Mouse (Mus musculus) bone marrow, adult 2 months (tissue): Measurements from ENCODE around the gene Npm1.

Experiments used
- CTCF ChIP-seq: fragments of 200-500 bp; IDR thresholded peaks from 2 replicates; pipeline ENCODE4 v1.5.1; 2011; ENCODE audit warnings: low read length, control low read depth; ENCODE audit not compliant: control insufficient read depth, insufficient read depth
- POLR2A ChIP-seq: fragments of 200-500 bp; IDR thresholded peaks from 2 replicates; pipeline ENCODE4 v1.6.1; 2011; ENCODE audit warnings: low read depth, mild to moderate bottlenecking, control low read depth, low read length, borderline replicate concordance; ENCODE audit not compliant: control insufficient read depth

GRCm38 (mm10) chr11:33181804-33182203 lies 18.8 kb upstream of the Npm1 start:
- TF ChIP-seq CTCF (no peak), POLR2A (no peak)
